Mouse (Mus musculus): ENCODE results near the gene Cyp2c55.

Gene Cyp2c55

DNA sequence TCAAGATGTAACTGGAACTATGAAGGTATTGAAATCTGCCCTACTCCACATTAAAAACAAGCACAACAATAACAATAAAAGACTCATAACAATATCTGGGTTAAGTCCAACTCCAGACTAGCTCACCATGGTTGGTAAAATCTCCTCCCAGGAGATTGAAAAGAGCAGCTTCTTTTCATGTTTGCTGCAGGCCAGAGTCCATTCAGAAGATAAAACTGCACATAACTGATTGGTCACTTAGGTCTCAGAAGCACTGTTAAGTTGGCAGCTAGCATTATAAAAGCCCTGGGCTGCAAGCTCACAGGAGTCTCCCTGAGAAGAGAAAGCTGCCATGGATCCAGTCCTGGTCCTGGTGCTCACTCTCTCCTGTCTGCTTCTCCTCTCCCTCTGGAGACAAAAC lies at the start of gene Cyp2c55:
Gene Cyp2c55 (plus strand): TSS at position 305 of the 400 bp plus-strand sequence.
- no peak for DNase-seq (ENCODE audit: low spot score)

DNA sequence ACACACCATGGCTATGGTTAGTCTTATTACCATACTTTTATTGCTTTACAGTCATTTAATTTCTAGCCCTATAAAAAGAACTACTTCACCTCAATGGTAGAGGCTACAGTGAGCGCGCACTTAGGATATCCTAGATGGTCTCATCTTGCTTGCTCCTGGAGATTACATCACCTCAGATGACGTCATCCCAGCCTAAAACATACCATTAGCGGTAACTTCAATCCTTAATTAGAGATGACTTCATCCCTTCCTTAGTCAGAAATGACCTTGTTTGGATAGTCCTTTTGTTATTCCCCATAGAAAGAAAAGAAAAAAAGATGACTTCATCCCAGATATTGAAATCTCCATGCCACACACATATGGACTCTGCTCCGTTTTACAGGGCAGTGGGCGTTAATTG lies 36.1 kb upstream of the Cyp2c55 start:
- DNase-seq (ENCODE audit: low spot score) = no peak

DNA sequence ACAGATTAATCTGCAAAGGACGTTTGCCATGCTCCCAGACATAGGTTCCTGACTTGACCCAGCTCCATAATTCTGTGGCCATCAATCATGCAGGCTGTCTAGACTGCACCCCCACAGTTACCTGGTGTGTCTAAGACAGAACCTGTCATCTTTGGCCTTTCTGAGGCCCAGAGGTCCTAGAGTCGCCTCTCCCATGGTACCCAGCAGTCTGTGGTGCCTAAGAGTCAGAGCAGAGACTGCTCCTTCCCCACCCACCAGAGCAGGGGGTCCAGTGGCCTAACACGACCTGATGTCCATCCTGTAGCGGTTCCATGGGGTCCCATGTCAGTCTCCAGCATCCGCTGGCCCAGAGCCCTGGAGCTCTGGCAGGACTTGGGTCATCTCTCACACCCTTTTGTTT lies 34.2 kb upstream of the Cyp2c55 start:
- no peak for DNase-seq (ENCODE audit: low spot score)

DNA sequence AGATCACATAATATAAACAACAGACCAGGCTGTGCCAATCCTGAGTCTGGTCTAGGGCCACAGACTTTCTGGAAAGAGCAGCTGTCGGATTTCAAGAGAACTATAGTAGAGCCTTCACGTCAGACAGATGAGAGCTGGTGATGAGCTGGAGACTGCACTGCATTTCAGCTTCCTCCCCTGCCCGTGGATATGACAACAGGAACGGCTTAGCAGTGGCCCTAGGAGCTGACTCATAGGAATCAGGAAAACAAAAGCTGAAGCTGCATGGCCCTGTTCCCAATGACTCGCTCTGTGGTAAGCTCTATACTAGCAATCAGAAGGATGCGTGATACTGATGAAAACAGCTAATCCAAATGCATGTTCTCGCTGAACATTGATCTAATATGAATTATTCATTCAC lies 33.2 kb upstream of the Cyp2c55 start:
- DNase-seq (ENCODE audit: low spot score) = no peak

DNA sequence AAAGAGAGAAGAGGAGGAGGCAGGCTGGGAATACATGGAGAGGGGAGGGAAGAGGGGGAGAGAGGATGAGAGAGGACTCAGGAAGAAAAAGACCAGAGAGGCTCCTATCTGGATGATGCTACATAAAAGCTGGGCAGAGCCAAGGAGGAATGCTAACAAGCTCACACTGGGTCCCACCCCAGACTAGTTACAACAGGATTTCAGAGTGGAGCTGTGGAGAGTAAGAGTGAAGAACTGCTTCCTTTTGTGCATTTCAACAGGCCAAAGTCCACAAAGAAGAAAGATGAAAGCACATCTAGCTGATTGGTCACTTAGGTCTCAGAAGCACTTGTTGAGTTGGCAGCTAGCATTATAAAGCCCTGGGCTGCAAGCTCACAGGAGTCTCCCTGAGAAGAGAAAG lies 30.6 kb upstream of the Cyp2c55 start:
- no peak for DNase-seq (ENCODE audit: low spot score)

DNA sequence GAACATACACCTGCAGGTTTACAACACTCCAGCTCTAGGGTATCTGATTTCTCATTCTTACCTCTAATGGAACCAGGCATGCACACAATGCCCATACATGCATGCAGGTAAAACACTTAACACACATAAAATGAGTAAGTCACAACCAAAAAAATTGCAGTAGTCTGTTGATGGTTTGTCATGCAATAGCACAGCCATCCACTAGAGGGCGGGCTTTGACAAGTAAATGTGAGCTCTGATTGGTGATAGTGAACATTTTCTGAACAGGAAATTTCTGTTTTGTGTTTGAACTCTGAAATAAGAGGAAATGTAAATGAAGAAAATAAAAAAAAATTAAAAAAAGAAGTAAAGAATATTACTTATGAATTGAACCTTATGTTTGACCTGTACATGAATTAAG lies 24.9 kb upstream of the Cyp2c55 start:
- peak; percentile 53 for DNase-seq (ENCODE audit: low spot score)

DNA sequence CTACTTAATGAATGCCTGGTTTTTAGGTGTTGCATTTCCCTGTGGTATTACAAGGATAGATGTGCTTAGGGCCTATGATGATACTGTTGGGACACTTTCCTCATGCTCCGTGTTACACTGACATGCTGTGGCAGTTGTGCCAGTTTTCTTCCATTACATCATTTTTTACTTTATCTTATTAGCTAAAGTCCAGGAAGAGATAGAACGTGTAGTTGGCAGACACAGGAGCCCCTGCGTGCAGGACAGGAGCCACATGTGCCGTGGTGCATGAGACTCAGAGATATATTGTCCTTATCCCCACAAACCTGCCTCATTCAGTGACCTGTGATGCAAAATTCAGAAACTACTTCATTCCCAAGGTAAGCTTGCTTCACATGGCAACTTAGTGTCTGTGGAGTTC lies 8.6 kb upstream of the Cyp2c55 start:
- no peak for DNase-seq (ENCODE audit: low spot score)

DNA sequence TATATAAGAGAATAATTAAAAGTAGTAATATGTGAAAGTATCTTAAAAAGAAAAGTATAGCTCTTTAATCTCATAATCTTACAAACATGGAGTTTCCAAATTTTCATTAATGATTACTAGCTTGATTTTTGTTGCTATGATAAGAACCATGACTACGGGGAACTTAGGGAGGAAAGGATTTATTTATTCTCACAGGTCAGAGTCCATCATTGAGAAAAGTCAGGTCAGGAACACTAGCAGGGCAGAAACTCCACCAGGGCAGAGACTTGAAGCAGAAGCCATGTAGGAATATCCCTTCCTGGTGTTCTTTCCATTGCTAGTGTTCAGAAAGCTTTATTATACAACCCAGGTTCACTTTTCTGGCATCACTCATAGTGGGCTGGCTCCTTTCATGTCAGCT lies 8.1 kb upstream of the Cyp2c55 start:
- DNase-seq (ENCODE audit: low spot score) = no peak

DNA sequence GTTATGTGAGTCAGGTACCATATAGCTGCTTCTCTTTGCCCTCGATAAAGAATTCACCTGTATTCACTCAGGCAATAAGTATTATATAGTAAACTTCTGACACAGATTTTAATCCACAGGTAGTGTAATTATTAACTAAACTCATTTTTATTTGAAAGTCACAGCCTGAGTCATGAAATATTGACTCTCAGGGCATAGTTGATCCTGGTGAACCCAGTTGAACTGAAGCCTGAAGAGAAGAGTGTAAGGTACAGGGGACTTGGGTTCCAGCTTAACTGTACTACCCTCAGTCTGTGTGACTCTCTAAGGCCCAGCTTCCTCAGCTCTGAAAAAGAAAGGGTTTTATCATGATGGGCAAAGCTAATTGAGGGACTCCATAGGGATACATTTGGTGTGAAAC lies 1.7 kb upstream of the Cyp2c55 start:
- no peak for DNase-seq (ENCODE audit: low spot score)

DNA sequence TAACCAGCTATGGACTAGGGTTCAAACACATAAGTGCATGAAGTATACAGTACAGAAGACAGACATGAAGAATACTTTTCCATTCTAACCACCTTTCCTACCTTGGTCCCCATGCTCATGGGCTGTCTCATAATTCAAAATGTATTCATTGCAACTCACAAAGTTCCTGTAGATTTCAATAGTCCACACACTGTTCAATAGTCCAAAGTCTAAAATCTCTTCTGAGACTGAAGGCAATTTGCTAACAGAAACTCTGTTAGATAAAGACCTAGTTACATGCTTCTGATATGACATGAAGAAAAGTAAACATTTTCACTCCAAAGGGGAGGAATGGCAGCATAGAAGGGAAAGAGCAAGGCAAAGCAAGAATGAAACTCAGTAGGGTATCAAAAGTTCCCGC lies 51.1 kb downstream of the Cyp2c55 start:
- no peak for DNase-seq (ENCODE audit: low spot score)

DNA sequence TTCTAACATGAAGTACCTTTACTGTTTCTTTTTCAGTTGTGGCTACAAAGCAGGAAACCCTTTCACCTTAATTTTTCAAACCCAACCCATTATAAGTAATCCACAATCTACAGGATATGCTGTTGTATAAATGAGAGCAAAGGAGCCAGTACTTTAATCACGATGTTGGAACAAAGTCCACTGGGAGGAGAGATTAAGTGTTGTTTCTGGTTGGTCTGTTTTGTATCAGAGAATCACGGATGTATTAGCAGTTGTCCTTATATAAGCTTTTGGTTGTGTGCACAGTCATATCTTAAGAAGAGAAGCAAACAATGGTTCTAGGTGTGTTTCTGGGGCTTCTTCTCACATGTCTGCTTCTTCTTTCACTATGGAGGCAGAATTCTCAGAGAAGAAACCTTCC lies 53.9 kb downstream of the Cyp2c55 start, which contains the start of gene Cyp2c65:
Gene Cyp2c65 (plus strand): TSS at position 297 of the 400 bp plus-strand sequence.
- DNase-seq (ENCODE audit: low spot score) = no peak
